16 mouse cellular contexts compared by ENCODE assay signal in genomic region chr3:54832491-54832890, GRCm38 (mm10).
"Had no signal": no experiment of that assay in that cellular context is flagged by ENCODE, and none has a peak within 500 bp of the region (broad histone marks: within the 10 kb centered on the region; RNA-seq: fewer than 3 reads in every experiment).

No protein-coding gene starts in this region.

- DNase-seq: retina, postnatal 1 day; right cerebral cortex, adult 18-20 months; right cerebral cortex, postnatal 14 days; right cerebral cortex, postnatal 25 days; right cerebral cortex, postnatal 4 days; spleen, adult 18-20 months; thymus, adult 18-20 months; thymus, adult 2 months; thymus, postnatal 14 days; thymus, postnatal 25 days; thymus, postnatal 36 days; thymus, postnatal 4 days had no signal

- H3K4me1 ChIP-seq: neural tube, embryonic 12.5 days; neural tube, embryonic 15.5 days; stomach, embryonic 15.5 days had no signal

- H3K4me3 ChIP-seq: neural tube, embryonic 12.5 days; neural tube, embryonic 13.5 days; neural tube, embryonic 15.5 days; stomach, embryonic 15.5 days had no signal
